Mouse (Mus musculus): ENCODE measurements around the gene Furin.
A peak's percentile ranks its signal among the peaks of the same experiment; 100 is the strongest.
"Not testable (repeated sequence)": the region's sequence is repeated elsewhere in the genome, so short reads cannot be mapped to it uniquely, and the experiment has no call there.

The Furin gene

DNA sequence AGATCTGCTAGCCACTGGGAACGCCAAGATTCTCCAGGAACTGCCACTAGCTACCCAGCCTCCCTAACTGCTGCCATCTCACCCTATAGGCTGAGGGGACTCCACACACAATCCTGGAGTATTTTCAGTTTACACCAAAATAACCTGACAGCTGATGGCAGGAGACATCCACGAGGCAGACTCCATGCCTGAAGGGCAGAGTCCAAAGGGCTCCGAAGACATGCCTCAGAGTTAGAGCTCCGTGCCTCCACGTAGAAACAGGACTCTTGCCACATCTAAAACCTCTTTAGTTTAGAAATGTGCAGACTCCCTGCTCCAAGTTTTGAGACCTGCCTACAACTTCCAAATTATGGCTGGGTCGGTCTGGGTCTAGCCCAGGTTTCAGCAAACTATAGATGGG, 4.7 kb downstream of the Furin start:
- no peak for DNase-seq

DNA sequence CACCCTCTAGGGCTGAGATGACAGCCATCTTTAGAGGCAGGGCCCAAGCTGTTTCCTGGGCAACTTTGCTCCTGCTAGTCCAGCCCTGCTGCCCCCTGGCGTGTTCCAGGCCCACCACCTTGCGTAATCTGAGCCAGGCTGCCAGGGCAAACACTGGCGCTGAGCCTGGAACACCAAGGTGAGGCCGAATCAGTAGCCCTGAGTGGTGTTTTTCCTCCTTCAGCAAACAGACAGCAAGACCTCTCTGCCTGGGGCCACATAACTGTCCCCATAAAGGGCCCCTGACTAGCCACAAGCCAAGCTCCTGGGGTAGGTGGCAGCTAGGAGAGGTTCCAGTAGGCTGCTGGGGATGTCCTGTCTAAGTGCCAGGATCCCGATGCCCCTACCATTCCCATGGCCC, 5.1 kb downstream of the Furin start:
- no peak for DNase-seq

DNA sequence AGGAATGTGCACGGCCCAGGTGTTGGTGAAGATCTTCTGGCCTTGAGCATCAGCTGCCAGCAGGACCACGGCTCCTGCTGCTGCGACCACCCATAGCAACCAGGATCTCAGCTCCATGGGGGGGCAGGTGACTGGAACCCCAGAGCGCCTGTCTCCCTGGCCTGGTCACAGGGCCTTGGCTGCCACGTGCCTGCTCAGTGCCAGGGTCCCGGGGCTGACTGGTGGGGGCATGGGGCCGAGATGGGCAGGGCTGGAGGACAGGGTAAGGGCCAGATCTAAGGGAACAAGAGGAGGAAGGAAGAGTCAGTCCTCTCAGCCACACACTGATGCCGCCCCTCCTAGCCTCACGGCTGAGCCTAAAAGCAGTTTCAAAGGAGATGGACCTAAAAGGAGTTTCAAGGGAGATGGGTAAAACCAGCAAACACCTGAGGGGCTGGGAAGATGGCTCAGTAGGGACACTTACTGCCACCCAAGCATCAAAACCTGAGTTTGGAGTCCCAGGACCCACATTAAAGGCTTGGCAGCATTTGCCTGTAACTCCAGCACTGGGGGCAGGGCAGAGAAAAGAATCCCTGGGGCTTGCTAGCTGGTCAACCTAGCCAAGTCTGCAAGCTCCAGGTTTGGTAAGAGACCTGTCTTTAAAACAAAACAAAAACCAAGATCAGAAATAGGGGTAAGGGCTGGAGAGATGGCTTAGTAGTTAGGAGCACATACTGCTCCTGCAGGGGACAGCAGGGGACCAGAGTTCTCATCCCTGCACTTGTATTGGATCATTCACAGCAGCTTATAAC, 6.4 kb downstream of the Furin start:
- DNase-seq = peak; percentile 5

DNA sequence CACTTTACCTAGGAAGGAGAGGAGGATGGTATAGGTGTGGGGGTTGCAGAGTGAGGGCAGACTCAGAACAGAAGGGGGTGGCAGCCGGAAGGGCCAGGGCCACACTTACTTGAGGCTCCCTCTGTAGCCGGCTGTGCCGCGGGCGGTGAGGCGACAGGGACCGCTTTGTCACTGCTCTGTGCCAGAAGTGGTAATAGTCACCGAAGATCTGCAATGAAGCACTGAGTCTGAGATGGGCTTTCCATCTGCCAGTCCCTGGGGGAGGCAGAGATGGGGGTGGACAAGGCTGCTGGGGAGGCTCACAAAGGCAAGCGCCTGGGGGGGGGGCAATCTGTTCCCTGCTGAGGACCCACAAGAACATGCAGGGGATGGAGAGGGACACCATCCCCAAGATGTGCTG, 7.2 kb downstream of the Furin start:
- DNase-seq = peak; percentile 62

GRCm38 (mm10) chr7:80396427-80396826, 8.8 kb downstream of the Furin start:
- not testable (repeated sequence) for DNase-seq

GRCm38 (mm10) chr7:80394600-80394999, 10.6 kb downstream of the Furin start:
- no peak for DNase-seq

GRCm38 (mm10) chr7:80392119-80392518, 13.1 kb downstream of the Furin start:
- DNase-seq = peak; percentile 2

- no peak for DNase-seq
Observed at GRCm38 (mm10) chr7:80387633-80388543, 17.3 kb downstream of the Furin start, which contains the start of gene Fes. Fes (minus strand) TSS chr7:80387946.

- no peak for DNase-seq
Observed at GRCm38 (mm10) chr7:80387033-80387632, 18.1 kb downstream of the Furin start.

GRCm38 (mm10) chr7:80386235-80386930, 18.9 kb downstream of the Furin start:
- DNase-seq = peak; percentile 81

DNA sequence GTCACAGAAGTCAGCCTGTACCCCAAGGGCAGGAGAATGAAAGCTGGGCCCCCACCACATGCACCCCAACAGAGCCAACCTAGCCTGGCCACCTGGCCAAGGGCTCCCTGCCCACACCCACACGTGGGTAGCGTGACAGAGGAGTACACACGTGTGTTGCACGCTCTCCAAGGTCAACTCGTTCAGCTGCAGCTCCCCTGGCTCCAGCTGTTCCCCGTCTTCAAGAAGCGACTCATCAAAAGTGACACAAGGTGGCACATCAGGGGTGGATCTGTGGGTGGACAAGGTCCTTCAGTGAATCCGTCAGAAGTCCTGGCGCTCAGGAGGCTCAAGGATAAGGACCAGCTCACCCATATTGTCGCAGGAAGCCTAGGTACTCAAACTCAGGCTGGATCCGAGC, 22.3 kb downstream of the Furin start:
- no peak for DNase-seq

DNA sequence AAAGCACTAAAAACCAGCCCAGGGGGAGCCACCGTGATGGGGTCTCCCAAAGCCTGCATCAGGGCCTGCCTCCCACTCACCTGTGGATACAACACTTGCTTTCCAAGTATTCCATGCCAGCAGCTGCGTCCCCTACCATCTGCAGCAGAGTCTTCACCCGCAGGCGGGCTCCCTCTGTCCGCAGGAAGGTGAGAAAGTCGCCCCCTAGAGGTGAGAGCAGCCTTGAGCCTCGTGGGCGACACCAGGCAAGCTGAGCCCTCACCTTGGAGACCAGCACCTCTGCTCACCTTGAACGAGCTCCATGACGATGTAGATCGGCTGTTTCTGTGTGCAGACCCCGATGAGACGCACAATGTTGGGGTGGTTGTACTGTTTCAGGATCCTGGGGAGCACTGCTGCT, 25.7 kb downstream of the Furin start:
- no peak for DNase-seq

DNA sequence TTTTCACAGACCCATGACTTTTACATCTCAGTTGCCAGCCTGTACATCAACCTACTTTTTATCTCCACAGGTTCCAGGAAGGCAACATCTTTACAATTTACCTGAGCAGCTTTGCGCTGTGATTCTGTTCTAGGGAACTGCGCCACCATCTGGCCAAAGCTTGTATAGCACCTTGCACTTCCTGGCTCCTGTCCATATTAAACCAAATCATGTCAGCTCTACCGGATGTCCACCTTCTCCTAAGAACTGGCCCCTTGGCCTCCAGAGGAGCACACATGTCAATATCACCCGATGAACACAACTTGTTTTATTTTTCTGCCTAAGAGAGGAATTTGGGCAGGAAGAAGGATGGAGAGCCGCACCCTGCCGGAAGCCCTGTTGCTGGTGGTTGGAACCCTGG, 27.8 kb downstream of the Furin start:
- no peak for DNase-seq

GRCm38 (mm10) chr7:80376192-80376591, 29.0 kb downstream of the Furin start:
- DNase-seq = no peak

GRCm38 (mm10) chr7:80375376-80376039, 29.7 kb downstream of the Furin start:
- no peak for DNase-seq

DNA sequence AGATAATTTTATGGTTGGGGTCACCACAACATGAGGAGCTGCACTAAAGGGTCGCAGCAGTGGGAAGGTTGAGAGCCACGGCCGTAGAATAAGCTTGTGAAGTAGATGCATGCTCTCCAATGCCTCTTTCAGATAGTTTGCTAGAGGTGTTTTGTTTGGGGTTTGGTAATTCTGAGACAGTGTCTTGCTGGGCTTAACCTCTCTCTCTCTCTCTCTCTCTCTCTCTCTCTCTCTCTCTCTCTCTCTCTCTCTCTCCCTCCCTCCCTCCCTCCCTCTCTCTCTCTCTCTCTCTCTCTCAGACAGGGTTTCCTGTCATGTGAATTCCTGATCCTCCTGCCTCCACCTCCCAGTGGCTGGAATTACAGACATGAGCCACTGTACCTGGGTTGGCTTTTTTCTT, 30.5 kb downstream of the Furin start:
- DNase-seq = no peak

- no peak for DNase-seq
Observed at GRCm38 (mm10) chr7:80374280-80374679, 31.0 kb downstream of the Furin start.

DNA sequence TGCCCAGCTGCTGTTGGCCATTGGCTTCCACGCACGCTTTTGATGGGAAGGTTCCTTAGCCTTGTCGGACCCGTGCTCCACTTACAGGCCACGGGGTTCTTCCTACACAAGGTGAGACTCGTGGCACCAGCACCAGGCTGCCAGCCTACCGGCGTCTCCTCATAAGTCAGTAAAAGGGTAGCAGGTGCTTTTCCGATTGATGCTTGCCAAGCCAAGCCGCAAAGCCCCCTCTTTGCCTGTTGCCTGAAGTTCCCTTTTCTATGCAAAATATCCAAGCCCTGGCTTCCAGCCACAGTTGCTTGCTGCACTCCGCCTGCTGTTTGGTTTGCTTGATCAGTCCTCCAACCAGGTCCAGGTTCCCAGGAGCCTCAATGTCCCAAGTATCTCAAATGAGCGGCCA, 31.4 kb downstream of the Furin start:
- DNase-seq = no peak

DNA sequence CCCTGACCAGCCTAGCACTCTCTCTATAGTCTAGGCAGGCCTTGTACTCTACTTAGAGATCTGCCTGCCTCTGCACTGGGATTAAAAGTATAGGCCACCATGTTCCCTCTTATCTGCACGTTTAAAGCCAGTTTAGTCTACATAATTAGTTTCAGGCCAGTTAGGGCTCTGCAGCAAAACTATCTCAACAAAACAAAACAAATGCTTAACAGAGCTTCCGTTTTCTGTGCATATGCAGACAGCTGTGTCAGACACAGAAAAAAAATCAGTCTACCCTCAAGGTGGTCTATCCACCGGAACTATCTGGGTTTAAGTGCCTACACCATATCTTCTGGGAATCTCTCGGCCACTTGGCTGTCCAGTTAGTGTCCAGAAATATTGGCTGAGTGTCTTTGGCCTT, 31.9 kb downstream of the Furin start:
- DNase-seq = no peak

- DNase-seq = no peak
Observed at GRCm38 (mm10) chr7:80372667-80373066, 32.6 kb downstream of the Furin start.

GRCm38 (mm10) chr7:80372166-80372565, 33.1 kb downstream of the Furin start:
- DNase-seq = no peak

GRCm38 (mm10) chr7:80371041-80371751, 34.0 kb downstream of the Furin start, which contains the start of gene Man2a2:
Man2a2 (minus strand) TSS chr7:80371375.
- peak; percentile 85 for DNase-seq

Data from right cerebral cortex, postnatal 25 days (tissue).